ENCODE assay signal across 14 mouse cellular contexts in genomic region chr17:29852846-29853486, GRCm38 (mm10).
DNase-seq lines count a peak whose midpoint lies in the region; ATAC-seq and TF ChIP-seq lines count a peak whose summit lies in the region.
"Had no signal": no experiment of that assay in that cellular context is flagged by ENCODE, and none has a peak within 500 bp of the region (broad histone marks: within the 10 kb centered on the region; RNA-seq: fewer than 3 reads in every experiment).

No protein-coding gene starts in this region.

- H3K27me3 ChIP-seq in heart, adult 2 months (ENCODE audit: control insufficient read depth, insufficient read depth, low read length): no peaks in the 10 kb centered on the region
- no peaks in the 10 kb centered on the region for H3K27me3 ChIP-seq in midbrain, postnatal 0 days (ENCODE audit: insufficient read depth, low read length)
- H3K27me3 ChIP-seq in midbrain, embryonic 13.5 days: 0 out of 2 replicates have a peak, but pooled peaks cover 3% of the 10 kb centered on the region
- no peaks in the 10 kb centered on the region for H3K27me3 ChIP-seq in stomach, postnatal 0 days (ENCODE audit: control insufficient read depth, insufficient read depth, low read length)

- TF ChIP-seq CTCF in heart, adult 2 months (IDR thresholded peaks at IDR 0.05): no peak
- no peak for TF ChIP-seq CTCF in midbrain, postnatal 0 days (IDR thresholded peaks at IDR 0.05)
- TF ChIP-seq CTCF in stomach, postnatal 0 days (IDR thresholded peaks at IDR 0.05; ENCODE audit: low read depth): no peak

- ATAC-seq in midbrain, postnatal 0 days (ENCODE audit: low FRiP score): no peak
- ATAC-seq in midbrain, embryonic 13.5 days: no peak
- ATAC-seq in stomach, postnatal 0 days (ENCODE audit: low FRiP score, low TSS enrichment): no peak

- no peak overlapping the region for H3K9ac ChIP-seq in heart, adult 2 months (ENCODE audit: low read depth, low read length)
- H3K9ac ChIP-seq in midbrain, postnatal 0 days (replicated peaks; ENCODE audit: low read length, poor library complexity, severe bottlenecking): no peak overlapping the region
- no peak overlapping the region for H3K9ac ChIP-seq in midbrain, embryonic 13.5 days (replicated peaks)
- no peak overlapping the region for H3K9ac ChIP-seq in stomach, postnatal 0 days (ENCODE audit: low read length)
- H3K9ac ChIP-seq: lung, embryonic 15.5 days had no signal

- H3K4me3 ChIP-seq in heart, adult 2 months: no peak overlapping the region
- H3K4me3 ChIP-seq in midbrain, postnatal 0 days (ENCODE audit: low read depth, low read length): no peak overlapping the region
- H3K4me3 ChIP-seq in midbrain, embryonic 13.5 days (replicated peaks): no peak overlapping the region
- H3K4me3 ChIP-seq in stomach, postnatal 0 days (ENCODE audit: low read depth, low read length): no peak overlapping the region
- H3K4me3 ChIP-seq: forebrain, embryonic 10.5 days; left cerebral cortex, adult 2 months; lung, embryonic 15.5 days; myocyte had no signal

- no peak overlapping the region for H3K4me2 ChIP-seq in midbrain, postnatal 0 days (ENCODE audit: low read depth, low read length, poor library complexity, severe bottlenecking)
- no peak overlapping the region for H3K4me2 ChIP-seq in midbrain, embryonic 13.5 days (replicated peaks)
- H3K4me2 ChIP-seq in stomach, postnatal 0 days (replicated peaks; ENCODE audit: low read depth): no peak overlapping the region
- H3K4me2 ChIP-seq: lung, embryonic 15.5 days had no signal

- TF ChIP-seq POLR2A in heart, adult 2 months (IDR thresholded peaks at IDR 0.05; ENCODE audit: insufficient read depth, low read depth, low read length): no peak

- no peak overlapping the region for H3K27ac ChIP-seq in heart, adult 2 months
- H3K27ac ChIP-seq in midbrain, postnatal 0 days (ENCODE audit: low read depth, low read length): no peak overlapping the region
- no peak overlapping the region for H3K27ac ChIP-seq in midbrain, embryonic 13.5 days
- no peak overlapping the region for H3K27ac ChIP-seq in stomach, postnatal 0 days (replicated peaks)
- H3K27ac ChIP-seq: forebrain, embryonic 10.5 days; left cerebral cortex, adult 2 months; lung, embryonic 15.5 days had no signal

- no peaks in the 10 kb centered on the region for H3K9me3 ChIP-seq in midbrain, postnatal 0 days (ENCODE audit: low read length)
- H3K9me3 ChIP-seq in midbrain, embryonic 13.5 days: no peaks in the 10 kb centered on the region
- no peaks in the 10 kb centered on the region for H3K9me3 ChIP-seq in stomach, postnatal 0 days (ENCODE audit: control insufficient read depth, low read length)
- H3K9me3 ChIP-seq: forebrain, embryonic 10.5 days; lung, embryonic 15.5 days had no signal

- no peaks in the 10 kb centered on the region for H3K36me3 ChIP-seq in heart, adult 2 months (ENCODE audit: control insufficient read depth, insufficient read depth, low read length)
- no peaks in the 10 kb centered on the region; the same call in 1 of the 2 replicates for H3K36me3 ChIP-seq in midbrain, postnatal 0 days (ENCODE audit: insufficient read depth, low read length)
- H3K36me3 ChIP-seq in midbrain, embryonic 13.5 days: peaks cover 18% of the 10 kb centered on the region
- no peaks in the 10 kb centered on the region for H3K36me3 ChIP-seq in stomach, postnatal 0 days (ENCODE audit: control insufficient read depth, insufficient read depth, low read length)
- H3K36me3 ChIP-seq: lung, embryonic 15.5 days had no signal

- H3K4me1 ChIP-seq in heart, adult 2 months (ENCODE audit: control insufficient read depth, insufficient read depth, low read length): no peaks in the 10 kb centered on the region
- H3K4me1 ChIP-seq in midbrain, postnatal 0 days (ENCODE audit: insufficient read depth, low read length): peaks cover 3% of the 10 kb centered on the region; the same call in 1 of the 2 replicates
- H3K4me1 ChIP-seq in midbrain, embryonic 13.5 days (replicated peaks): peaks cover 27% of the 10 kb centered on the region
- no peaks in the 10 kb centered on the region for H3K4me1 ChIP-seq in stomach, postnatal 0 days (replicated peaks; ENCODE audit: control insufficient read depth, insufficient read depth)

- no peaks in the 10 kb centered on the region for H3K79me2 ChIP-seq in heart, adult 2 months (replicated peaks; ENCODE audit: control insufficient read depth, insufficient read depth, low read length)

- no peak for TF ChIP-seq EP300 in heart, adult 2 months (IDR thresholded peaks at IDR 0.05; ENCODE audit: insufficient read depth, low read depth, low read length)
- no peak for TF ChIP-seq EP300 in stomach, postnatal 0 days (optimal IDR thresholded peaks at IDR 0.05)

- 38% methylated on average over 8 of the region's 8 CpGs for WGBS in heart, adult 2 months
- WGBS in midbrain, postnatal 0 days: 41% methylated on average over 8 of the region's 8 CpGs
- 47% methylated on average over 8 of the region's 8 CpGs for WGBS in midbrain, embryonic 13.5 days
- 49% methylated on average over 8 of the region's 8 CpGs for WGBS in stomach, postnatal 0 days

- intact Hi-C loops in heart, adult 2 months (cut with DNase I): loop anchor here (5.0 kb wide), 1 partner anchor 56 kb away; no protein-coding TSS in a partner anchor
- intact Hi-C loops in heart, postnatal 25 days (cut with DNase I): no loop called here
- intact Hi-C loops in heart, postnatal 10 days (cut with DNase I): loop anchor here (1.0 kb wide), 1 partner anchor 57 kb away; no protein-coding TSS in a partner anchor

- peak; percentile 35 to 51 for DNase-seq in heart, adult 2 months
- no peak for DNase-seq in heart, postnatal 25 days (ENCODE audit: low spot score)
- DNase-seq in midbrain, postnatal 0 days (ENCODE audit: low spot score): peak; percentile 60
- peak; percentile 65 to 71 for DNase-seq in heart, postnatal 10 days
- no peak for DNase-seq in stomach, postnatal 0 days (ENCODE audit: low spot score)
- DNase-seq in cerebellum, postnatal 36 days: no peak
- no peak for DNase-seq in ovary, postnatal 14 days (ENCODE audit: low spot score)
- DNase-seq: gastrocnemius, postnatal 14 days; kidney, adult 2 months had no signal

Comparison
In these comparisons a context has a peak if more than half of its experiments do, and no peak if none do; other contexts are left out.
1. DNase-seq: peak in heart, adult 2 months (2 of 2), midbrain, postnatal 0 days (single experiment) and heart, postnatal 10 days (2 of 2); none in heart, postnatal 25 days (single experiment), stomach, postnatal 0 days (single experiment), cerebellum, postnatal 36 days (0 of 2) and ovary, postnatal 14 days (single experiment).